Mouse (Mus musculus) cerebellum, postnatal 14 days (tissue): ENCODE results near the gene Trim63.
A peak's percentile ranks its signal among the peaks of the same experiment; 100 is the strongest.
"Not testable (repeated sequence)": the region's sequence is repeated elsewhere in the genome, so short reads cannot be mapped to it uniquely, and the experiment has no call there.

Experiments
- DNase-seq, 2 experiments: peaks; one replicate each; pipeline ENCODE4 v3.0.0; 2021; ENCODE audit warnings: mixed read lengths in 2 of 2

Trim63 gene

DNA sequence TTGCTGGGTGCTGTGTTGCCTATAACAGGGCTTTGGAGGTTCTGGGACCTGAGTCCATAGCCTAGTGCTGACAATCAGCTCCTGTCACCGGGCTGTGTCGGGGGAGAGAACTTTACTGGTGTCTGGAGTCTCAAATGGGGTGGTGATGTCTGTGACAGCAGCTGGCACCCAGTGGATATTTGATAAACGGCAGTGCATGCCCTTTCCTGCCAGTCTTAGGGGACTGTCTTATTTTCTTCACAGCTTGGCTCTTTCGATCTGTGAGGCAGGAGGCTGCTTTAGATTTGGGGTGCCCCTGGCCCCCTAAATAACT lies 15.5 kb upstream of the Trim63 start:
- no peak for DNase-seq

DNA sequence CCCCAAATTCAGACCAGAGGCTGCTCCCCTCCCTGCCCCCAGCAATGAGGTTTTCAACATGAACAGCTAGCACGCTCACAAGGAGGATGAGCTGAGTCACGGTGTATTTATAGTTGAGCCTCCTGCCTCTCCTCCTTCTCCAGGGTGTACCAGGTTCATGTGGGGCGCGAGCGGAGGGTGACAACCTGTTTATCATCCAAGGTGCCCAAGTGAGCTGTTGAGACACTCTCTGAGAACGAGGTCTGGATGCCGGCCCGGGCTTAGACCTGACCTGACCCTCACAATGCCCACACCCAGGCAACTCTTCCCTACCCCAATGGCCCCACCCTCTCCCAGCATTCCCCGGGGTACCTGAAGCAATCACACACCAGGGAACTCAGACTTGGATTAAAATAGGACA lies 14.6 kb upstream of the Trim63 start:
- DNase-seq, result no peak

DNA sequence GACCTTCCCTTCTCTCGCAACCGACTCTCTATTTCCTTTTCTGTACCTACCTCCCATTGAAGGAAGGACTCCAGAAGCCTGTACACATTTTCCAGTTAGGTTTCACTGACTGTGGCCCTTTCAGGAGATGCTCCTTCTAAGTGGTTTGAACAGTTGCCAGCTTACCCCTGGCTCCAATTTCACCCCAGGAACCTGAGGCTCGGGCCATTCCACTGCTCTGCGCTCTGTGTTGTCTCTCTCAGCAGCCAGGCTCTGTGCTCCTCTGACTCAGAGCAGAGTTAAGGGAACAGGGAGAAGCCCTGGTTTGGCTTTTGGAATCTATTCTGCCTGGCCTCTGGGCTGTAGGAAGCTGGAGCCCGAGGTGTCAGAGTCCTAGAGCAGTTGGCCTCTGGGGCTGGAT lies 12.8 kb upstream of the Trim63 start:
- DNase-seq, result no peak

DNA sequence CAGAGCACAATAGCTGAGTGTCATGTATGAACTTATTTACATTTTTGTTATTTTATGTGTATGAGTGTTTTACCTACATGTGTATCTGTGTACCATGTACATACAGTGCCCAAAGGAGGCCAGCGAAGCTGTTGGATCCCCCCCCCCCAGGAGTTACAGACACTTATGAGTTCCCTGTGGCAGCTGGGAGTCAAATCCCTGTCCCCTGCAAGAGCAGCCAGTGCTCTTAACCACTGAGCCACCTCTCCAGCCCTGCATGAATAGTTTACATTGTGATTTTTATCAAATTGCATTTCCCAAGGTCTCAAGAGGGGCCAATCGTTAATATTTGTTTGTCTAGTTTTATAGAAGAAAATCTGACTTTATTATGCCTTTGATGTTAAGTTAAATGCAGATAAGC lies 8.0 kb upstream of the Trim63 start:
- DNase-seq, result no peak

- peak in 1 of 2 experiments; percentile 49 for DNase-seq
Observed at GRCm38 (mm10) chr4:134307367-134308072, 7.4 kb upstream of the Trim63 start.

DNA sequence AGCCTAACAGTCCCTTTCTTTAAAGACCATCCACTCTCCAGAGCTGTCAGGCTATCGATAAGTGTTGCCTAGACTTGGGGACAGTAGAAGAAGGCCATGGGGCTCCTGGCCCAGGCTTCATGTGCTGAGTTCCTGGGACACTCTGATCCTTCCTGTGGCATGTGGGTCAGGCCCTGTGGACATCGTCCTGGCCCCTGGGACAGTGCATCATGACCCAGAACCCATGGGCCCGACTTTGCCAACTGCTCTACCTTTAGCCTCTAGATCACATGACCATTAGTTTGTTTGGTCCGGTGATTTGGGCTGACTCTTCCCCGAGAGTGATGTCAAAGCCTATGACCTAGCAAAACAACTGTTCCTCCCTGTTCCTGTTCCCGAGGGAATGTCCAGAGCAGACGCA lies 4.8 kb upstream of the Trim63 start:
- DNase-seq, result no peak

GRCm38 (mm10) chr4:134310656-134311055 lies 4.3 kb upstream of the Trim63 start:
- no peak for DNase-seq

DNA sequence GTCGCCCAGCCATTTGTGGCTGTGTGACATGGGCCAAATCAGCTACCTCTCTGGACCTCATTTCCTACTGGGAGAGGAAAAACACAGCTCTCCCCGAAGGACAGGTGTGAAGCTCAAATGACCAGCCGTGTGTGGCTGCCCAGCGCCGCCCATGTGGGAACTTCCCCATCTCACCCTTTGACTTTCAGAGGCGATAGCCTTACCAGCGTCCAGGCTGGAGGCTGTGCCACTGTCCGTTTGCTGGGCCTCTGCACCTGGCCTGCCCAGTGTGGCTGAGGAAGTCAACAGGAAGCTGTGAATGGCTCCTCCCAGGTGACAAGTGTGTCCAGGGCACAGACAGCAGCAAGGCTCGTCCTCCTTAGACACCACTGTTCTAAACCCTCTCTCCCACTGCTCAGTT lies 3.1 kb upstream of the Trim63 start:
- no peak for DNase-seq

DNA sequence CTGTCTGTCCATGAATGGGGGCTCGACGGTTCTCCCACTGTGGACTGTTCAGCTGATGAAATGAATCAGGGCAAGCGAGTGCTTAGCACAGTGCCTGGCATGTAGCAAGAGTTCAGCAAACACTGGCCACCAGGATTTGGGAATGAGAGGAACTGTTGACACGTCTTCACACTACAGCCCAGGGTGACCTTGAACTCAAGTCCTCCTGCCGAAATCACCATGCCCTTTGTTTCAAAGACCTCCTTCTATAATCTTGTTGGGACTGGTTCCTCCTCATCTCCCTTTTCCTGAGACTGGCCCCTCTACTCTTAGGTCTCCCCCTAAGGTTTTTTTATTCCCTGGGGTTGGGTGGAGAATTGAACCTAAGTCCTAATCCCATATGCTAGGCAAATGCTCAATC lies 2.6 kb upstream of the Trim63 start:
- DNase-seq, result no peak

DNA sequence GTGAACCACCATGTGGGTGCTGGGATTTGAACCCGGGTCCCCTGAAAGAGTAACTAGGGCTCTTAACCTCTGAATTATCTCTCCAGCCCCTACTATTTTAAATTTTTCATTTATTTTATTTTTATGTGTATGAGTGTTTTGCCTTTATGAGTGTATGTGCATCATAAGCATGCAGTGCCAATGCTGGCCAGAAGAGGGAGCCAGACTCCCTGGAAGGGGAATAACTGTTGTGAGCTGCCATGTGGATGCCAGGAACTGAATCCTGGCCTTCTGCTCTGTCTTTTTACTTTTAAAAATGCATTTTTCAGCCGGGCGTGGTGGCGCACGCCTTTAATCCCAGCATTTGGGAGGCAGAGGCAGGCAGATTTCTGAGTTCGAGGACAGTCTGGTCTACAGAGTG lies 2.0 kb upstream of the Trim63 start:
- peak in 1 of 2 experiments; percentile 59 for DNase-seq

- peak; percentile 50 to 62 for DNase-seq
Observed at GRCm38 (mm10) chr4:134314081-134314655, 752 bp upstream of the Trim63 start.

GRCm38 (mm10) chr4:134315470-134315869 lies 550 bp downstream of the Trim63 start:
- no peak for DNase-seq

- DNase-seq, result no peak
Observed at GRCm38 (mm10) chr4:134316390-134316789, 1.5 kb downstream of the Trim63 start.

DNA sequence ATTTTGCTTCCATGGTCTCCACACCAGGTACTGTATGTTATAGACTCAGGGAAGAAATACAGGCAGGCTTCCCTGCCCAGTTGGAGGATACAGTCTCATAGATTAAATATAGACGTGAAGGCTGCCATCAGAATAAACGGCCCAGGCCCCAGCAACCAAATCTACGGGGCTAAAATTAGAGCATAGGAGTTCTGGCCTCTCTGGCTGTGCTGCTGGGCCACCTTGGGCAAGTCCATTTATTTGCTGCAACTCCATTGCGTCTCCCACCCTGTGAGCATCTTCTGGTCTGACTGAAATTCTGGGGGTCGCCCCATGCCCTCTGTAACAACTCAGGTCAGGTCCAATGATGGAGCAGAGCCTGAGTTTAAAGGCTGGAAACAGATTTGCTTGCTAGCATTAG lies 4.2 kb downstream of the Trim63 start:
- no peak for DNase-seq

GRCm38 (mm10) chr4:134319674-134320073 lies 4.8 kb downstream of the Trim63 start:
- no peak for DNase-seq

DNA sequence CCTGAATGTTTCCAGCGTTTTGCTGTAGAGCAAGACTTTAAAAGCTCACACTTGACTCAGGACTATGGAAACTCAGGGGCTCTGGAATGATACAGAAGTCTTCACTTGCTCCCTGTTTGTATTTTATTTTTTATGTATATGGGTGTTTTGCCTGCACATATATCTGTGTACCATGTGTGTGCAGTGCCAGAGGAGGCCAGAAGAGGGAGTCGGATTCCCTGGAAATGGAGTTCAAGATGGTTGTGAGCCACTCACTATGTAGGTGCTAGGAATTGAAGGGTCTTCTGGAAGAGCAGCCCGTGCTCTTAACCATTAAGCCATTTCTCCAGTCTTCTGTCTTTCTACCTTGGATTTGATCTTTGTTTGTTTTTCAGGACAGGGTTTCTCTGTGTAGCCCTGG lies 6.6 kb downstream of the Trim63 start:
- no peak for DNase-seq

- DNase-seq, result no peak
Observed at GRCm38 (mm10) chr4:134324655-134325054, 9.7 kb downstream of the Trim63 start.

DNA sequence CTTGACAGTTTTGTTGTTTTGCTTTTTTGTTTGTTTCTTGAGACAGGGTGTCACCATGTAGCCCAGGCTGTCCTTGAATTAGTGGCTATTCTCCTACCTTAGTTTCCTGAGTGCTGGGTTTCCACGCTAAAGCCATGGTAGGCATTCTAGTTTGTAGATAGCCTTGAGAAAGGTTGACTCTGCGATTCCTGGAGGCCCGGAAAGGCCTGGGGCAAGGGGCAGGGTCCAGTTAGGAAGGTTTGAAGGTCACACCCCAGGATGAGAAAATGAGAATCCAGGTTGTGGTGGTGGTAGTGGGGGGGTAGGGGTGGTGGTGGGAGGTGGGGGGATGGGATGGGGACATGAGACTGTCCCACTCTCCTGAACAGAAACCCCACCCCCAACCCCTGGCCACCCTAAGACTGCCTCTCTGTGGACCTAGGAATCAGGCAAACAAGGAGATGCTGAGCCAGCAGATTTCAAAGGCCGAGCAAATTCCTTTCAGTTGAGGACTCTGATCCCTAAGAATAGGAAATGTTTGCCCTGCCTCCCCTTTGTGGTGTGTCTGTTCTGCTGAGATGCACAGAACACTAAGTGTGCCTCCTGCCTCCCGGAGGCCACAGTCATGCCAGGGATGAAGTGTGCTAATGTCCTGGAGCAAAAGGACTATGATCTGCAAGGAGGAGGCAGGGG lies 12.1 kb downstream of the Trim63 start:
- DNase-seq, result no peak

DNA sequence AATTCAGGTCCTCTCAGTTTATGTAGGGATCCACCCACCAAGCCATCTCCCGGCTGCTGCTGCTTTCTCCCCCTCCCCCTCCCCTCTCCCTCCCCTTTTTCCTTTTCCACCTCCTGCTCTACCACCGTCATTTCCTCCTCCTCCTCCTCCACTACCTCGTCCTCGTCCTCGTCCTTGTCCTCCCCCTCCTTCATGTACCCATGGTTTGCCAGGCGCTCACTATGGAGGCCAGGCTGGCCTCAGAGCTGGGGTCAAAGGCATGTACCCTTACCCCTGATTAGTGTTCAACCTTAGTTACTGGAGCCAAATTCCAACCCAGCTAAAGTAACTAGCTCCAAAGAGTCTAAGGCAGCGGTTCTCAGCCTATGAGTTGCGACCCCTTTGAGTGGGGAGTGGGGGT lies 13.2 kb downstream of the Trim63 start:
- no peak for DNase-seq

GRCm38 (mm10) chr4:134328832-134329231 lies 13.9 kb downstream of the Trim63 start:
- DNase-seq, result no peak

DNA sequence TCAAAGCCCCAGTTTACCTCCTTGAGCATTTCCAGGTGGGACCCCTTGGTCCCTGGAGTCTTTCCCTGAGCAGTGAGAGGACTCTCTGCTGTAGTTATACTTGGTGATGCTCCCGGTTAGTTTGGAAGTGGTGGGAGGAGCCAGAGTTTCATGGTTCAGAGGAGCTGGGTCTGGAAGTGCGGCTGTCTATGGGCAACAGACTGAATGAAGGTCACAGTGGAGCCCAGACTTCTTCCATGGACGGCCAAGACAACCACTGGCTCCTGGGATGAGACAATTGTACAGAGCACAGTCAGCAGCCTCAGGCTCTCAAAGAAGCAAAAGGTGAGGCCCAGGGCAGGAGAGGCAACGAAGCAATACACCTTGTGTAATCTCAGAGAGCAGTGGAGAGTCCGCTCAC lies 15.4 kb downstream of the Trim63 start:
- DNase-seq, result no peak

DNA sequence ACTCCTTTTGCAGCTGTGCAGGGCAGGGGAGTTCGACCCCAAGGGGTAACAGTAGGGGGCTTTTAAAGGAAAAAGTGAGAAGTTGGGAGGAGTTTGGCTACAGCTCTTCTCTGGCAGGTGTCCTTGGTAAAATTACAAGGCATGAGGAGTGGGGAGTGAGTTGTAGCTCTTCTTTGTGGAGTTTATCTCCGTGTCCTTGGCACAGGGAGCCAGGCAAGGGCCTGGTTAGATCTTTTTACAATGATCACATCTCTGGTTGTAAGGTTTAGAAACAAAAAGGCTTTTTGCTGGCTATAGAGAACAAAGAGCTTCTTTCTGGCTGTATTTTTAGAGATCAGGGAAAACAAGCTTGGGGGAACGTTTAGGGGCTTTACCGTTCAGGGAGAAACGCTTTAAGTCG lies 26.3 kb downstream of the Trim63 start:
- not testable (repeated sequence) for DNase-seq

GRCm38 (mm10) chr4:134342213-134342779 lies 27.4 kb downstream of the Trim63 start:
- DNase-seq, result no peak
